Mouse (Mus musculus): Measurements from ENCODE around the gene Clec2d. TPM values are rescaled to one million over a fixed set of nuclear protein-coding genes. Genes with fewer than 3 reads are reported as not detected.
A peak's percentile ranks its signal among the peaks of the same experiment; 100 is the strongest.

Gene Clec2d
- total and polyA plus RNA-seq, 2 experiments: 141 to 532 TPM

DNA sequence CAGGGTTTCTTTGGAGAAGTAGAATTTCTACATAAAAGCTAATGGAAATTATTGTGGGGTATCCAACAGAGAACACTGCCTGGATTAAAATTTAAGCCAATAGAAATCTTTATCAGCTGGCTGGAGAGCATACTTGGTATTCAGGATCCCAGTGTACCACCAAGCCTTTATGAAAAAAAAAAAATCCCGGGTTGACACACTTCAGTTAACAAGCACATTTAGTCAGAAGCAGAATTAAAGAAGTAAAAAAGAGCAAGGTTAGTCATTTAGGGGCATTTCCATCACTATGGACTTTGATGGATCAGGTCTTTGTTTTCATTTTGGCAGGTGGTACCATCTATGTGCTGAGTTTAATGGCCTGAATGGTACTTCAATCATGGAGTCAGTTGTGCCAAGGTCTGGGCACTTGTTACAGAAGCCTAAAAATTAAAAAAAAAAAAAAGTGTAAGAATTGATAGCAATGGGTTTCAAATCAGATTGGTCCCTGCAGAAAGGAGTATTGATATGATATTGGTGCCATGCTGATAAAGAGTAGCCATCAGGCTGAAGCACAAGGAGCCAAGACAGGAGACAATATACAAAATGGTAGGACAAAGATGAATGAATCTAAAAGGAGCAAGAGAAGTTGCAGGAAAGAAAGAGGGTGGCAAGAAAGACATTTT is 29.5 kb downstream of the Clec2d start:
- TF ChIP-seq POLR2A (IDR thresholded peaks at IDR 0.05; ENCODE audit: extremely low read depth, insufficient read depth, low read length): no peak
- TF ChIP-seq CTCF (IDR thresholded peaks at IDR 0.05; ENCODE audit: low read depth, low read length): no peak
- Histone ChIP-seq H3K4me3 (ENCODE audit: insufficient read depth, low read depth, low read length) (no peak overlapping the region), H3K36me3 (ENCODE audit: control insufficient read depth, insufficient read depth, low read length) (no peaks in the 10 kb centered on the region), H3K27ac (replicated peaks; ENCODE audit: insufficient read depth, low read depth, low read length) (peak overlapping the region; percentile 29; the same call in 1 of the 2 replicates), H3K4me1 (ENCODE audit: control insufficient read depth, insufficient read depth, low read length) (peaks cover 19% of the 10 kb centered on the region), H3K9ac (ENCODE audit: low read depth, low read length) (no peak overlapping the region), H3K27me3 (ENCODE audit: control insufficient read depth, insufficient read depth, low read length) (no peaks in the 10 kb centered on the region), H3K79me2 (ENCODE audit: control insufficient read depth, insufficient read depth, low read length) (peaks cover 3% of the 10 kb centered on the region; the same call in 1 of the 2 replicates)
- 93% methylated on average over 1 of the region's 1 CpGs for WGBS
- DNase-seq (ENCODE audit: extremely low read depth, low read depth, low spot score): no peak

DNA sequence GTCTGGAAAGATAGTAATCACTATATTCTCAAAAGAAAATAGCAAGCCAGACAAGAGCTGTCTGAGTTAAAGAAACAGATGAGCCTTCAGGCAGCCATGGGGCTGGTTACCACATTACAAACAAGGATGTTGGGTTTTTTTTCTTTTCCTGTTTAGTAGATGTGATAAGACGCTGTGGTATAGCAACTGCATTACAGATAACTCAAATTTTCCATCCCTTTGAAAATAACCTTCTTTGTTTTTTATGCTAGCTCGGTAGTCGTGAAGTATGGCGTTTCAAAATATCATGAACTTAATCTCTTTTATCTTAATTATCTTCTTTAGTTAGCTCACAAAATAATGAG is 30.0 kb downstream of the Clec2d start:
- no peak overlapping the region for H3K27ac ChIP-seq (replicated peaks; ENCODE audit: insufficient read depth, low read depth, low read length)

DNA sequence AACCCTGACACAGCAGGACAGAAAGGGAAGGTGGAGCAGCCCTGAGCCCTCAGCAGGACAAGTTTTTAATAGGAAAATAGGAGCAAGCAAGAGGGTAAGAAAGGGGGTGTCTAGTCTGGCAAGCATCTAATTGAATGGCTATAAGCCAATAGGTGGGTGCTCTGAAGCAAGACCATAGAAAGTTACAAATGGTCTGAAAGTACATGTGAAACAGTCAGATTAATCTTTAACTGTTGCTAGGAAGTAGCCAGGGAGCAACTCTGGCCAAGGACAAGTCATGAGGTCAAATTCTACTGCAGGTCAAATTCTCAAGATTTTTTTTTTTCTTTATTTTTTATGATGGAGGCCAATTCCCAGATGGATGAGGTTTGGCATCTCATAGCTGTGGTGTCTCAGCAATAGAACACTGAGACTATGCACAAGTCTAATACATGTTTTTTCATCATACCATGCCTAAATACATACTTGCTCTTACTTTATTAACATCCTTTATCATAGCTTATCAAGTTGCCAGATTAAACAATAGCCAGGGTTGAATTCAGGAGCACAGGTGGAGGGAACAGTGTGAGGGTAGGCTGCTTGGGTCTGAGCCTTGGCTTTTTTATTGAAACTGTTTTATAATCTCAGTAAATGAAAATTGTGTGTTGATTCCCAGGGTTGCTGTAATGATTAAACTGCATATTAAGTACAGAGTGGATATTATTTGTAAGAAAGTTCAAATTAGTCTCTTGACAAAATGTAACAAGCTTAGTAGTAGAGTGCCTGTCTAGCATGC is 32.2 kb downstream of the Clec2d start:
- Histone ChIP-seq H3K27ac (replicated peaks; ENCODE audit: insufficient read depth, low read depth, low read length) (peak overlapping the region; percentile 95), H3K4me3 (ENCODE audit: insufficient read depth, low read depth, low read length) (no peak overlapping the region), H3K79me2 (ENCODE audit: control insufficient read depth, insufficient read depth, low read length) (peaks cover 3% of the 10 kb centered on the region; the same call in 1 of the 2 replicates), H3K36me3 (ENCODE audit: control insufficient read depth, insufficient read depth, low read length) (peaks cover 2% of the 10 kb centered on the region; the same call in 1 of the 2 replicates), H3K27me3 (ENCODE audit: control insufficient read depth, insufficient read depth, low read length) (no peaks in the 10 kb centered on the region), H3K9ac (ENCODE audit: low read depth, low read length) (no peak overlapping the region), H3K4me1 (ENCODE audit: control insufficient read depth, insufficient read depth, low read length) (peaks cover 29% of the 10 kb centered on the region)
- peak; percentile 99 for DNase-seq (ENCODE audit: extremely low read depth, low read depth, low spot score)
- no peak for TF ChIP-seq CTCF (IDR thresholded peaks at IDR 0.05; ENCODE audit: low read depth, low read length)
- TF ChIP-seq POLR2A (IDR thresholded peaks at IDR 0.05; ENCODE audit: extremely low read depth, insufficient read depth, low read length): no peak

More for the DNA sequence above, 30.0 kb downstream of the Clec2d start:
- DNase-seq (ENCODE audit: extremely low read depth, low read depth, low spot score): no peak
- no peak overlapping the region for H3K4me3 ChIP-seq (ENCODE audit: insufficient read depth, low read depth, low read length)
- no peaks in the 10 kb centered on the region for H3K27me3 ChIP-seq (ENCODE audit: control insufficient read depth, insufficient read depth, low read length)
- WGBS: 85% methylated on average over 4 of the region's 4 CpGs
- peaks cover 17% of the 10 kb centered on the region for H3K4me1 ChIP-seq (ENCODE audit: control insufficient read depth, insufficient read depth, low read length)
- peaks cover 1% of the 10 kb centered on the region; the same call in 1 of the 2 replicates for H3K36me3 ChIP-seq (ENCODE audit: control insufficient read depth, insufficient read depth, low read length)
- no peak overlapping the region for H3K9ac ChIP-seq (ENCODE audit: low read depth, low read length)
- TF ChIP-seq CTCF (IDR thresholded peaks at IDR 0.05; ENCODE audit: low read depth, low read length): no peak
- TF ChIP-seq POLR2A (IDR thresholded peaks at IDR 0.05; ENCODE audit: extremely low read depth, insufficient read depth, low read length): no peak
- peaks cover 3% of the 10 kb centered on the region; the same call in 1 of the 2 replicates for H3K79me2 ChIP-seq (ENCODE audit: control insufficient read depth, insufficient read depth, low read length)

GRCm38 (mm10) chr6:129213497-129213896 is 33.1 kb downstream of the Clec2d start:
- Histone ChIP-seq H3K79me2 (ENCODE audit: control insufficient read depth, insufficient read depth, low read length) (peaks cover 8% of the 10 kb centered on the region; the same call in 1 of the 2 replicates), H3K9ac (ENCODE audit: low read depth, low read length) (no peak overlapping the region), H3K27ac (replicated peaks; ENCODE audit: insufficient read depth, low read depth, low read length) (no peak overlapping the region), H3K4me3 (ENCODE audit: insufficient read depth, low read depth, low read length) (no peak overlapping the region), H3K4me1 (ENCODE audit: control insufficient read depth, insufficient read depth, low read length) (peaks cover 29% of the 10 kb centered on the region), H3K27me3 (ENCODE audit: control insufficient read depth, insufficient read depth, low read length) (no peaks in the 10 kb centered on the region), H3K36me3 (ENCODE audit: control insufficient read depth, insufficient read depth, low read length) (peaks cover 2% of the 10 kb centered on the region; the same call in 1 of the 2 replicates)
- TF ChIP-seq POLR2A (IDR thresholded peaks at IDR 0.05; ENCODE audit: extremely low read depth, insufficient read depth, low read length): no peak
- TF ChIP-seq CTCF (IDR thresholded peaks at IDR 0.05; ENCODE audit: low read depth, low read length): no peak
- peak; percentile 98 for DNase-seq (ENCODE audit: extremely low read depth, low read depth, low spot score)
- 8% methylated on average over 1 of the region's 1 CpGs for WGBS

GRCm38 (mm10) chr6:129214263-129214662 is 33.8 kb downstream of the Clec2d start:
- no peak overlapping the region for H3K4me3 ChIP-seq (ENCODE audit: insufficient read depth, low read depth, low read length)
- H3K36me3 ChIP-seq (ENCODE audit: control insufficient read depth, insufficient read depth, low read length): peaks cover 2% of the 10 kb centered on the region; the same call in 1 of the 2 replicates
- DNase-seq (ENCODE audit: extremely low read depth, low read depth, low spot score): peak; percentile 20
- peaks cover 25% of the 10 kb centered on the region for H3K4me1 ChIP-seq (ENCODE audit: control insufficient read depth, insufficient read depth, low read length)
- peak overlapping the region; percentile 99 for H3K27ac ChIP-seq (replicated peaks; ENCODE audit: insufficient read depth, low read depth, low read length)
- 78% methylated on average over 2 of the region's 2 CpGs for WGBS
- H3K27me3 ChIP-seq (ENCODE audit: control insufficient read depth, insufficient read depth, low read length): no peaks in the 10 kb centered on the region
- H3K9ac ChIP-seq (ENCODE audit: low read depth, low read length): peak overlapping the region; percentile 26; the same call in 1 of the 2 replicates
- no peak for TF ChIP-seq POLR2A (IDR thresholded peaks at IDR 0.05; ENCODE audit: extremely low read depth, insufficient read depth, low read length)
- TF ChIP-seq CTCF (IDR thresholded peaks at IDR 0.05; ENCODE audit: low read depth, low read length): no peak
- peaks cover 8% of the 10 kb centered on the region; the same call in 1 of the 2 replicates for H3K79me2 ChIP-seq (ENCODE audit: control insufficient read depth, insufficient read depth, low read length)

Data from liver, adult 2 months (tissue).